Mouse (Mus musculus) liver, embryonic 16.5 days (tissue): ENCODE data around the gene Plcl1. TPM values are rescaled to one million over a fixed set of nuclear protein-coding genes. Genes with fewer than 3 reads are reported as not detected.

Experiments used
- ATAC-seq: fragments of 200-750 bp; cut with Nextera tagmentation; 2 replicates; pipeline ENCODE4 v1.8.0; 2017; ENCODE audit warnings: low read depth, mild to moderate bottlenecking, moderate number of reproducible peaks, moderate library complexity
- H3K27ac ChIP-seq: fragments of 300-500 bp; sonication (generic); 2 replicates; pipeline ENCODE4 v1.5.1; 2014; ENCODE audit warnings: mild to moderate bottlenecking, low read length
- H3K27me3 ChIP-seq: fragments of 300-500 bp; sonication (generic); 2 replicates; pipeline ENCODE4 v1.6.1; 2014; ENCODE audit warnings: low read depth, low read length, mixed read lengths; ENCODE audit not compliant: control insufficient read depth, insufficient read depth
- H3K36me3 ChIP-seq: fragments of 300-500 bp; sonication (generic); 2 replicates; pipeline ENCODE4 v1.6.1; 2014; ENCODE audit warnings: mild to moderate bottlenecking; ENCODE audit not compliant: control insufficient read depth, insufficient read depth
- H3K4me1 ChIP-seq: fragments of 300-500 bp; sonication (generic); 2 replicates; pipeline ENCODE4 v1.6.1; 2014; ENCODE audit warnings: low read depth, low read length, mixed read lengths; ENCODE audit not compliant: control insufficient read depth
- H3K4me2 ChIP-seq: fragments of 300-500 bp; sonication (generic); 2 replicates; pipeline ENCODE4 v1.6.1; 2014; ENCODE audit warnings: low read depth, low read length, mixed read lengths
- H3K4me3 ChIP-seq: fragments of 300-500 bp; sonication (generic); 2 replicates; pipeline ENCODE4 v1.5.1; 2014; ENCODE audit warnings: low read depth, mild to moderate bottlenecking, low read length
- H3K9ac ChIP-seq: fragments of 300-500 bp; sonication (generic); 2 replicates; pipeline ENCODE4 v1.6.1; 2014; ENCODE audit warnings: low read depth, low read length
- H3K9me3 ChIP-seq: fragments of 300-500 bp; sonication (generic); replicated peaks from 2 replicates; pipeline ENCODE4 v1.6.1; 2016; ENCODE audit warnings: low read length; ENCODE audit not compliant: control insufficient read depth
- WGBS: fragments of 180-500 bp; shearing (Covaris S2); extraction: QIAGEN DNeasy Blood & Tissue Kit; methylation state at CpG from one replicate; pipeline ENCODE4 v1.1.7; 2014; ENCODE audit not compliant: insufficient replicate concordance; 5-methylcytosine and 5-hydroxymethylcytosine counted together
- polyA plus RNA-seq: library from polyadenylated mRNA; unstranded; fragments of >200 nt; fragmentation: Nextera tagmentation; extraction: Ambion mirVana; gene quantifications from 2 replicates; pipeline ENCODE4 v1.2.1, GENCODE M21; 2015

The Plcl1 gene
- polyA plus RNA-seq, 1 experiment from 2014 or later, result 0.17 TPM

GRCm38 (mm10) chr1:55763171-55763570 lies 357.4 kb downstream of the Plcl1 start:
- no peak for ATAC-seq
- no peaks in the 10 kb centered on the region for H3K9me3 ChIP-seq
- WGBS, result 55% methylated on average over 2 of the region's 2 CpGs
- H3K4me3 ChIP-seq, result no peak overlapping the region
- no peak overlapping the region for H3K4me2 ChIP-seq
- H3K9ac ChIP-seq, result no peak overlapping the region
- H3K27me3 ChIP-seq, result no peaks in the 10 kb centered on the region
- no peak overlapping the region for H3K27ac ChIP-seq
- H3K4me1 ChIP-seq, result no peaks in the 10 kb centered on the region
- no peaks in the 10 kb centered on the region for H3K36me3 ChIP-seq

GRCm38 (mm10) chr1:55766743-55767142 lies 361.0 kb downstream of the Plcl1 start:
- H3K9ac ChIP-seq, result no peak overlapping the region
- ATAC-seq, result no peak
- H3K4me1 ChIP-seq, result no peaks in the 10 kb centered on the region
- no peak overlapping the region for H3K4me2 ChIP-seq
- H3K4me3 ChIP-seq, result no peak overlapping the region
- WGBS, result 35% methylated on average over 1 of the region's 1 CpGs
- no peaks in the 10 kb centered on the region for H3K9me3 ChIP-seq
- no peak overlapping the region for H3K27ac ChIP-seq
- no peaks in the 10 kb centered on the region for H3K27me3 ChIP-seq
- no peaks in the 10 kb centered on the region for H3K36me3 ChIP-seq

GRCm38 (mm10) chr1:55770072-55770785 lies 364.5 kb downstream of the Plcl1 start:
- Histone ChIP-seq H3K27ac (no peak overlapping the region), H3K36me3 (no peaks in the 10 kb centered on the region), H3K9ac (no peak overlapping the region), H3K9me3 (no peaks in the 10 kb centered on the region), H3K4me3 (no peak overlapping the region), H3K4me1 (no peaks in the 10 kb centered on the region), H3K27me3 (no peaks in the 10 kb centered on the region), H3K4me2 (no peak overlapping the region)
- ATAC-seq, result no peak

GRCm38 (mm10) chr1:55792817-55793216 lies 387.1 kb downstream of the Plcl1 start:
- no peak overlapping the region for H3K9ac ChIP-seq
- H3K36me3 ChIP-seq, result no peaks in the 10 kb centered on the region
- 36% methylated on average over 6 of the region's 6 CpGs for WGBS
- ATAC-seq, result no peak
- H3K9me3 ChIP-seq, result no peaks in the 10 kb centered on the region
- H3K27ac ChIP-seq, result no peak overlapping the region
- H3K4me1 ChIP-seq, result no peaks in the 10 kb centered on the region
- H3K4me3 ChIP-seq, result no peak overlapping the region
- no peaks in the 10 kb centered on the region for H3K27me3 ChIP-seq
- no peak overlapping the region for H3K4me2 ChIP-seq

Other genes with a start within 250 kb of the Plcl1 start
- gene Rftn2, start 179.1 kb upstream of the Plcl1 start, polyA plus RNA-seq, result 0.68 and 0.86 TPM in 2 replicates
- 1.4 and 1.5 TPM in 2 replicates for gene Mars2, start 168.7 kb upstream of the Plcl1 start, polyA plus RNA-seq
- 0.16 TPM in 1 of 2 replicates, not detected in the other for gene Boll, start 42.5 kb upstream of the Plcl1 start, polyA plus RNA-seq